In genomic region chr5:52616549-52616948, GRCm38 (mm10) we compare ENCODE assay signal across 8 mouse cellular contexts. TPM values are rescaled to one million over a fixed set of nuclear protein-coding genes. Genes with fewer than 3 reads are reported as not detected.
A peak's percentile ranks its signal among the peaks of the same experiment; 100 is the strongest.
DNase-seq lines count a peak whose midpoint lies in the region; ATAC-seq and TF ChIP-seq lines count a peak whose summit lies in the region.
"Had no signal": no experiment of that assay in that cellular context is flagged by ENCODE, and none has a peak within 500 bp of the region (broad histone marks: within the 10 kb centered on the region; RNA-seq: fewer than 3 reads in every experiment).

No protein-coding gene starts in this region.

- H3K27ac ChIP-seq in hindbrain, embryonic 12.5 days: peak overlapping the region; percentile 23; the same call in 1 of the 2 replicates
- H3K27ac ChIP-seq in limb, embryonic 12.5 days: no peak overlapping the region
- H3K27ac ChIP-seq: midbrain, embryonic 12.5 days had no signal

- no peaks in the 10 kb centered on the region for H3K27me3 ChIP-seq in Patski
- H3K27me3 ChIP-seq in hindbrain, embryonic 12.5 days: no peaks in the 10 kb centered on the region
- H3K27me3 ChIP-seq in limb, embryonic 12.5 days: peaks cover 9% of the 10 kb centered on the region

- ATAC-seq in Patski: peak; percentile 52
- no peak for ATAC-seq in hindbrain, embryonic 12.5 days (ENCODE audit: low FRiP score)
- ATAC-seq in limb, embryonic 12.5 days (ENCODE audit: insufficient number of reproducible peaks, insufficient read depth, low FRiP score, low TSS enrichment, low read depth): peak; percentile 32; the same call in 1 of the 2 replicates
- ATAC-seq in erythroid progenitor cell, adult 5-6 weeks (replicated peaks; ENCODE audit: low FRiP score, poor library complexity, severe bottlenecking): no peak

- H3K36me3 ChIP-seq in hindbrain, embryonic 12.5 days: no peaks in the 10 kb centered on the region
- H3K36me3 ChIP-seq in limb, embryonic 12.5 days: no peaks in the 10 kb centered on the region
- H3K36me3 ChIP-seq: midbrain, embryonic 12.5 days had no signal

- CTCF ChIA-PET in Patski (lab: Charles Lee): interaction anchor here (1.1 kb wide), 1 partner anchor 15 kb away, joined by 5 read pairs; no protein-coding TSS in a partner anchor

- DNase-seq in 416B (ENCODE audit: low read depth): peak; percentile 24
- DNase-seq in Patski (ENCODE audit: low read depth, low spot score): peak; percentile 61
- peak; percentile 17 to 64 for DNase-seq in frontal cortex, postnatal 36 days (ENCODE audit: low spot score in 2 of 2)
- peak; percentile 41 for DNase-seq in right cerebral cortex, postnatal 14 days

- H3K9me3 ChIP-seq in hindbrain, embryonic 12.5 days (replicated peaks): no peaks in the 10 kb centered on the region
- H3K9me3 ChIP-seq in limb, embryonic 12.5 days: peaks cover 7% of the 10 kb centered on the region; the same call in 1 of the 2 replicates

- peaks cover 25% of the 10 kb centered on the region for H3K4me1 ChIP-seq in hindbrain, embryonic 12.5 days
- H3K4me1 ChIP-seq in limb, embryonic 12.5 days (replicated peaks): peaks cover 33% of the 10 kb centered on the region

- in situ Hi-C loops in Patski (cut with MboI; ENCODE audit: low pct_unique_long_range_greater_than_20kb): no loop called here

- no peak overlapping the region for H3K4me3 ChIP-seq in hindbrain, embryonic 12.5 days
- H3K4me3 ChIP-seq in limb, embryonic 12.5 days (replicated peaks): no peak overlapping the region
- H3K4me3 ChIP-seq: midbrain, embryonic 12.5 days had no signal

- TF ChIP-seq CTCF in Patski (IDR thresholded peaks at IDR 0.05): no peak

- 28% methylated on average over 2 of the region's 2 CpGs for WGBS in hindbrain, embryonic 12.5 days
- WGBS in limb, embryonic 12.5 days: 4% methylated on average over 2 of the region's 2 CpGs

- POLR2A ChIA-PET in Patski (lab: Charles Lee): no interaction called here

- H3K4me2 ChIP-seq in hindbrain, embryonic 12.5 days (replicated peaks): no peak overlapping the region
- H3K4me2 ChIP-seq in limb, embryonic 12.5 days: 0 out of 2 replicates have a peak overlapping the region, but pooled peaks have one; percentile 0
- H3K4me2 ChIP-seq: midbrain, embryonic 12.5 days had no signal

- no peak overlapping the region for H3K9ac ChIP-seq in hindbrain, embryonic 12.5 days
- no peak overlapping the region for H3K9ac ChIP-seq in limb, embryonic 12.5 days (replicated peaks)
- H3K9ac ChIP-seq: midbrain, embryonic 12.5 days had no signal

RNA-seq across cellular contexts. Expression of gene Lgi2, which starts 50.3 kb away (rescaled TPM):
- 0.39 TPM for polyA plus RNA-seq in Patski (2021)
- polyA plus RNA-seq in hindbrain, embryonic 12.5 days (2016; fragmentation: Nextera tagmentation; extraction: Ambion mirVana): 1.8 and 1.9 TPM in 2 replicates
- 1.2 and 1.3 TPM in 2 replicates for polyA plus RNA-seq in limb, embryonic 12.5 days (2016; fragmentation: Nextera tagmentation; extraction: Ambion mirVana)
- total RNA-seq in erythroid progenitor cell, adult 5-6 weeks (2015; ENCODE audit: low replicate concordance): not detected in 2 replicates
- total RNA-seq in erythroid progenitor cell, adult 5-6 weeks (2017; ENCODE audit: low replicate concordance): not detected in 2 replicates

RNA-seq across cellular contexts. Expression of gene Sepsecs, which starts 53.0 kb away (rescaled TPM):
- polyA plus RNA-seq in Patski (2021): 12.8 TPM
- 8.6 and 9.2 TPM in 2 replicates for polyA plus RNA-seq in hindbrain, embryonic 12.5 days (2016; fragmentation: Nextera tagmentation; extraction: Ambion mirVana)
- polyA plus RNA-seq in limb, embryonic 12.5 days (2016; fragmentation: Nextera tagmentation; extraction: Ambion mirVana): 7.9 and 8.5 TPM in 2 replicates
- total RNA-seq in erythroid progenitor cell, adult 5-6 weeks (2015; ENCODE audit: low replicate concordance): 8.3 and 15.5 TPM in 2 replicates
- 10.1 and 27.7 TPM in 2 replicates for total RNA-seq in erythroid progenitor cell, adult 5-6 weeks (2017; ENCODE audit: low replicate concordance)

Comparison
In these comparisons a context has a peak if more than half of its experiments do, and no peak if none do; other contexts are left out.
1. ATAC-seq: peak in Patski (single experiment) and limb, embryonic 12.5 days (single experiment); none in hindbrain, embryonic 12.5 days (single experiment) and erythroid progenitor cell, adult 5-6 weeks (single experiment).
2. Peak in every context shown above with its lines, with median percentiles within 50 percentile points of each other: DNase-seq.